20 mouse cellular contexts compared by ENCODE assay signal in the genomic region with DNA sequence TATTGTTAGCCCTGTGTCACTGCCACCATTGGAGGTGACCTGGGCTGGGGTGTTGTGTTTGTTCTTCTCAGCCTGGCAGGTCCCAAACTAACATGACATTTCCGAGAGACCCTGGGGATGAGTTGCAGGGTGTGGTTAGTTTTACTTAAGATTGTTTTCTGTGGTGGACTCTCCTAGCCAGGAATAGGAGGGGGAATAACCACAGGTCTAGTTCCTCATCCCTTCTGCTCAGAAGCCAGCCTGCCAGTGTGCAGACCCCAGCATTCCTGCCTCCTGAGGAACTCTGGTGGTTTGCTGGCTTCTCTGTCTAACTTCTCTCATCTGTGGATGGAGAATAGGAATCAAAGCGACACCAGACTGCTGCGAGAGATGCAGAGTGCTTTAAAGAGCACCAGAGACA.
"Had no signal": no experiment of that assay in that cellular context is flagged by ENCODE, and none has a peak within 500 bp of the region (broad histone marks: within the 10 kb centered on the region; RNA-seq: fewer than 3 reads in every experiment).

No protein-coding gene starts in this region.

- DNase-seq: cerebellum, adult 2 months; cerebellum, adult 8-10 months; cerebellum, adult 9-10 months; cerebellum, adult 9-11 months; cerebellum, postnatal 10 days; cerebellum, postnatal 14 days; cerebellum, postnatal 25 days; cerebellum, postnatal 36 days; embryo, embryonic 11 days; forebrain, postnatal 0 days; gastrocnemius, adult 2 months; gastrocnemius, postnatal 14 days; gastrocnemius, postnatal 25 days; gastrocnemius, postnatal 36 days; heart, adult 11 months; heart, adult 18-20 months; heart, adult 2 months had no signal

- ATAC-seq: forebrain, embryonic 13.5 days; forebrain, embryonic 14.5 days; forebrain, embryonic 16.5 days; forebrain, postnatal 0 days had no signal
